Comparison of ENCODE assay signal across 23 mouse cellular contexts in the genomic region with DNA sequence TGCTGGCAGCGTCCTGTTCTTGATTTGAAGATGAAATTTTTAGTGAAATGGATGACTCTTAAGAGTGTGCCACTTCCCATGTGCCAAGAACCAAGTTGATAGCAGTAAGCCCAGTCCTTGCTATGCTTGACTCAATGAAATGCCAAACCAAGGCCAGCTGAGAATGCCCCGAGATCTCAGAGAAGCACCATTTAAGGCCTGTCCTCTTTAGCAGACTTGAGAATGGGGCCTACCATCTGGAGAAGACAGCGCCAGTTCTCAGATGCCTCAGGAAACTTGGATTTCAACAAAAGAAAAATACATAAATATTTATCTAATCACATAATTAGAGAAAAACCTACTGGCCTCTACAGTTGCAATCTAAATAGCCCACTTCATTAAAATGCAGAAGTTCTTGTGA.
A peak's percentile ranks its signal among the peaks of the same experiment; 100 is the strongest.
DNase-seq lines count a peak whose midpoint lies in the region; ATAC-seq and TF ChIP-seq lines count a peak whose summit lies in the region.
"Had no signal": no experiment of that assay in that cellular context is flagged by ENCODE, and none has a peak within 500 bp of the region (broad histone marks: within the 10 kb centered on the region; RNA-seq: fewer than 3 reads in every experiment).

No protein-coding gene starts in this region.

- no peaks in the 10 kb centered on the region for H3K4me1 ChIP-seq in lung, adult 2 months (ENCODE audit: control insufficient read depth, insufficient read depth, low read length)
- no peaks in the 10 kb centered on the region for H3K4me1 ChIP-seq in stomach, postnatal 0 days (replicated peaks; ENCODE audit: control insufficient read depth, insufficient read depth)
- H3K4me1 ChIP-seq: embryonic facial prominence, embryonic 12.5 days; embryonic facial prominence, embryonic 15.5 days had no signal

- no peaks in the 10 kb centered on the region for H3K36me3 ChIP-seq in stomach, postnatal 0 days (ENCODE audit: control insufficient read depth, insufficient read depth, low read length)
- H3K36me3 ChIP-seq: embryonic facial prominence, embryonic 12.5 days; embryonic facial prominence, embryonic 15.5 days; heart, embryonic 10.5 days; heart, embryonic 13.5 days had no signal

- 63% methylated on average over 3 of the region's 3 CpGs for WGBS in lung, adult 2 months
- WGBS in stomach, postnatal 0 days, result 82% methylated on average over 3 of the region's 3 CpGs

- TF ChIP-seq EP300 in stomach, postnatal 0 days (optimal IDR thresholded peaks at IDR 0.05), result no peak

- H3K9me3 ChIP-seq in stomach, postnatal 0 days (ENCODE audit: control insufficient read depth, low read length), result no peaks in the 10 kb centered on the region
- H3K9me3 ChIP-seq: embryonic facial prominence, embryonic 12.5 days; embryonic facial prominence, embryonic 15.5 days; heart, embryonic 10.5 days; heart, embryonic 13.5 days had no signal

- no peak for TF ChIP-seq POLR2A in lung, adult 2 months (IDR thresholded peaks at IDR 0.05; ENCODE audit: borderline replicate concordance, extremely low read depth, low read depth, low read length)

- no peak overlapping the region for H3K4me3 ChIP-seq in lung, adult 2 months (replicated peaks; ENCODE audit: extremely low read depth, low read depth, low read length)
- H3K4me3 ChIP-seq in stomach, postnatal 0 days (ENCODE audit: low read depth, low read length), result no peak overlapping the region
- H3K4me3 ChIP-seq: embryonic facial prominence, embryonic 12.5 days; embryonic facial prominence, embryonic 15.5 days; heart, adult 2 months; heart, embryonic 10.5 days had no signal

- no peak for ATAC-seq in stomach, postnatal 0 days (ENCODE audit: low FRiP score, low TSS enrichment)
- ATAC-seq in cerebellum, adult (ENCODE audit: insufficient number of reproducible peaks, low FRiP score, low TSS enrichment), result no peak
- ATAC-seq: activated CD4-positive, CD25-positive, alpha-beta regulatory T cell, adult 4 months; forebrain, postnatal 0 days had no signal

- no peak overlapping the region for H3K27ac ChIP-seq in stomach, postnatal 0 days (replicated peaks)
- H3K27ac ChIP-seq: embryonic facial prominence, embryonic 12.5 days; embryonic facial prominence, embryonic 15.5 days; heart, adult 2 months; heart, embryonic 10.5 days; heart, embryonic 13.5 days; hindbrain, embryonic 14.5 days had no signal

- H3K4me2 ChIP-seq in stomach, postnatal 0 days (replicated peaks; ENCODE audit: low read depth), result no peak overlapping the region
- H3K4me2 ChIP-seq: embryonic facial prominence, embryonic 12.5 days; embryonic facial prominence, embryonic 15.5 days; hindbrain, embryonic 14.5 days had no signal

- peak; percentile 19 to 51 for DNase-seq in lung, adult 18-20 months
- DNase-seq in lung, adult 2 months, result no peak
- DNase-seq in lung, postnatal 10 days, result peak; percentile 72
- DNase-seq in lung, postnatal 36 days, result peak; percentile 64
- DNase-seq in stomach, postnatal 0 days (ENCODE audit: low spot score), result no peak
- DNase-seq in kidney, adult 8-10 months, result no peak
- DNase-seq: adrenal gland, adult 8-10 months; adrenal gland, postnatal 25 days; cerebellum, adult 18-20 months; cerebellum, adult 9-10 months; cerebellum, postnatal 25 days; forebrain, postnatal 0 days; gastrocnemius, postnatal 25 days; heart, adult 2 months; heart, postnatal 14 days; heart, postnatal 4 days had no signal

- H3K27me3 ChIP-seq in stomach, postnatal 0 days (ENCODE audit: control insufficient read depth, insufficient read depth, low read length), result no peaks in the 10 kb centered on the region
- H3K27me3 ChIP-seq: embryonic facial prominence, embryonic 12.5 days; embryonic facial prominence, embryonic 15.5 days; heart, embryonic 13.5 days had no signal

- no peak for TF ChIP-seq CTCF in lung, adult 2 months (IDR thresholded peaks at IDR 0.05; ENCODE audit: insufficient read depth, low read length)
- no peak for TF ChIP-seq CTCF in stomach, postnatal 0 days (IDR thresholded peaks at IDR 0.05; ENCODE audit: low read depth)

- no peak overlapping the region for H3K9ac ChIP-seq in stomach, postnatal 0 days (ENCODE audit: low read length)
- H3K9ac ChIP-seq: embryonic facial prominence, embryonic 12.5 days; embryonic facial prominence, embryonic 15.5 days; forebrain, postnatal 0 days; hindbrain, embryonic 14.5 days had no signal

Comparison
In these comparisons a context has a peak if more than half of its experiments do, and no peak if none do; other contexts are left out.
1. DNase-seq: peak in lung, adult 18-20 months (2 of 2), lung, postnatal 10 days (single experiment) and lung, postnatal 36 days (single experiment); none in lung, adult 2 months (single experiment), stomach, postnatal 0 days (single experiment) and kidney, adult 8-10 months (0 of 2).